ENCODE assay signal across 16 mouse cellular contexts in genomic region chr13:113970706-113971105, GRCm38 (mm10).
DNase-seq lines count a peak whose midpoint lies in the region; ATAC-seq and TF ChIP-seq lines count a peak whose summit lies in the region.
"Had no signal": no experiment of that assay in that cellular context is flagged by ENCODE, and none has a peak within 500 bp of the region (broad histone marks: within the 10 kb centered on the region; RNA-seq: fewer than 3 reads in every experiment).

No protein-coding gene starts in this region.

- peak; percentile 18 to 19 for DNase-seq in heart, adult 18-20 months
- peak; percentile 19 for DNase-seq in liver, adult 2 months (ENCODE audit: extremely low read depth, low read depth, low spot score)
- DNase-seq in liver, embryonic 11.5 days (ENCODE audit: low spot score) = no peak
- peak; percentile 60 for DNase-seq in lung, embryonic 14.5 days
- DNase-seq in layer of hippocampus, adult 9-11 months = no peak
- no peak for DNase-seq in thymus, postnatal 25 days
- no peak for DNase-seq in adrenal gland, postnatal 10 days
- DNase-seq: cerebellum, adult 11 months; gastrocnemius, adult 2 months; liver; spleen, adult 18-20 months had no signal

- no peak overlapping the region for H3K9ac ChIP-seq in heart, embryonic 11.5 days (ENCODE audit: low read depth, low read length)
- no peak overlapping the region for H3K9ac ChIP-seq in liver, adult 2 months (ENCODE audit: low read depth, low read length)
- H3K9ac ChIP-seq in liver, embryonic 11.5 days (ENCODE audit: low read depth, low read length) = no peak overlapping the region
- H3K9ac ChIP-seq in lung, embryonic 14.5 days = no peak overlapping the region
- H3K9ac ChIP-seq: embryonic facial prominence, embryonic 15.5 days had no signal

- no peak overlapping the region for H3K4me2 ChIP-seq in heart, embryonic 11.5 days
- no peak overlapping the region for H3K4me2 ChIP-seq in liver, embryonic 11.5 days
- H3K4me2 ChIP-seq in lung, embryonic 14.5 days = no peak overlapping the region
- H3K4me2 ChIP-seq: embryonic facial prominence, embryonic 15.5 days had no signal

- no peak overlapping the region for H3K4me3 ChIP-seq in heart, embryonic 11.5 days (ENCODE audit: low read depth, low read length)
- H3K4me3 ChIP-seq in liver, adult 2 months (ENCODE audit: insufficient read depth, low read depth, low read length) = no peak overlapping the region
- no peak overlapping the region for H3K4me3 ChIP-seq in liver, embryonic 11.5 days (ENCODE audit: low read depth, low read length)
- no peak overlapping the region for H3K4me3 ChIP-seq in lung, embryonic 14.5 days (ENCODE audit: low read depth, low read length)
- H3K4me3 ChIP-seq: embryonic facial prominence, embryonic 15.5 days; gastrocnemius, adult 2 months; megakaryocyte, embryonic 14.5 days had no signal

- TF ChIP-seq POLR2A in liver, adult 2 months (IDR thresholded peaks at IDR 0.05; ENCODE audit: extremely low read depth, insufficient read depth, low read length) = no peak

- no peaks in the 10 kb centered on the region for H3K9me3 ChIP-seq in heart, embryonic 11.5 days (replicated peaks; ENCODE audit: control insufficient read depth, low read length)
- H3K9me3 ChIP-seq in liver, embryonic 11.5 days (ENCODE audit: control insufficient read depth, low read length) = no peaks in the 10 kb centered on the region
- H3K9me3 ChIP-seq in lung, embryonic 14.5 days (ENCODE audit: low read depth, low read length) = no peaks in the 10 kb centered on the region
- H3K9me3 ChIP-seq: embryonic facial prominence, embryonic 15.5 days had no signal

- no peaks in the 10 kb centered on the region for H3K79me2 ChIP-seq in liver, adult 2 months (ENCODE audit: control insufficient read depth, insufficient read depth, low read length)

- WGBS in heart, embryonic 11.5 days (ENCODE audit: insufficient replicate concordance) = 75% methylated on average over 5 of the region's 5 CpGs
- WGBS in liver, adult 2 months = 67% methylated on average over 5 of the region's 5 CpGs
- WGBS in liver, embryonic 11.5 days = 73% methylated on average over 5 of the region's 5 CpGs
- WGBS in lung, embryonic 14.5 days = 73% methylated on average over 5 of the region's 5 CpGs

- H3K36me3 ChIP-seq in heart, embryonic 11.5 days (ENCODE audit: control insufficient read depth, insufficient read depth, low read length) = no peaks in the 10 kb centered on the region
- H3K36me3 ChIP-seq in liver, adult 2 months (ENCODE audit: control insufficient read depth, insufficient read depth, low read length) = peaks cover 23% of the 10 kb centered on the region
- 0 out of 2 replicates have a peak, but pooled peaks cover 2% of the 10 kb centered on the region for H3K36me3 ChIP-seq in liver, embryonic 11.5 days (ENCODE audit: control insufficient read depth, insufficient read depth, low read length)
- H3K36me3 ChIP-seq in lung, embryonic 14.5 days (ENCODE audit: insufficient read depth) = no peaks in the 10 kb centered on the region
- H3K36me3 ChIP-seq: embryonic facial prominence, embryonic 15.5 days had no signal

- ATAC-seq in heart, embryonic 11.5 days (replicated peaks; ENCODE audit: insufficient number of reproducible peaks, low FRiP score, low TSS enrichment) = no peak
- ATAC-seq in liver, embryonic 11.5 days (replicated peaks; ENCODE audit: low FRiP score) = no peak
- 0 out of 2 replicates have a peak, but pooled peaks have one; percentile 49 for ATAC-seq in lung, embryonic 14.5 days (ENCODE audit: insufficient read depth)
- ATAC-seq: forebrain, embryonic 14.5 days; hindbrain, embryonic 16.5 days had no signal

- H3K27me3 ChIP-seq in heart, embryonic 11.5 days (ENCODE audit: control insufficient read depth, insufficient read depth, low read length) = no peaks in the 10 kb centered on the region
- no peaks in the 10 kb centered on the region; the same call in 1 of the 2 replicates for H3K27me3 ChIP-seq in liver, adult 2 months (ENCODE audit: control insufficient read depth, insufficient read depth, low read length)
- no peaks in the 10 kb centered on the region for H3K27me3 ChIP-seq in liver, embryonic 11.5 days (replicated peaks; ENCODE audit: control insufficient read depth, insufficient read depth, low read length)
- H3K27me3 ChIP-seq in lung, embryonic 14.5 days (ENCODE audit: insufficient read depth, low read length) = no peaks in the 10 kb centered on the region
- H3K27me3 ChIP-seq: embryonic facial prominence, embryonic 15.5 days; megakaryocyte, embryonic 14.5 days had no signal

- H3K27ac ChIP-seq in heart, embryonic 11.5 days (ENCODE audit: low read depth, low read length) = no peak overlapping the region
- H3K27ac ChIP-seq in liver, adult 2 months (replicated peaks; ENCODE audit: insufficient read depth, low read depth, low read length) = no peak overlapping the region
- H3K27ac ChIP-seq in liver, embryonic 11.5 days (ENCODE audit: low read depth, low read length) = no peak overlapping the region
- H3K27ac ChIP-seq in lung, embryonic 14.5 days (ENCODE audit: low read depth) = no peak overlapping the region
- H3K27ac ChIP-seq: embryonic facial prominence, embryonic 15.5 days; gastrocnemius, adult 2 months had no signal

- no peak for TF ChIP-seq CTCF in liver, adult 2 months (IDR thresholded peaks at IDR 0.05; ENCODE audit: low read depth, low read length)
- no peak for TF ChIP-seq CTCF in lung, embryonic 14.5 days (IDR thresholded peaks at IDR 0.05; ENCODE audit: low read depth)

- H3K4me1 ChIP-seq in heart, embryonic 11.5 days (ENCODE audit: control insufficient read depth, insufficient read depth, low read length) = no peaks in the 10 kb centered on the region
- H3K4me1 ChIP-seq in liver, adult 2 months (ENCODE audit: control insufficient read depth, insufficient read depth, low read length) = no peaks in the 10 kb centered on the region; the same call in 1 of the 2 replicates
- H3K4me1 ChIP-seq in liver, embryonic 11.5 days (replicated peaks; ENCODE audit: control insufficient read depth, insufficient read depth, low read length) = no peaks in the 10 kb centered on the region
- no peaks in the 10 kb centered on the region for H3K4me1 ChIP-seq in lung, embryonic 14.5 days (ENCODE audit: insufficient read depth)
- H3K4me1 ChIP-seq: megakaryocyte, embryonic 14.5 days had no signal

Comparison
In these comparisons a context has a peak if more than half of its experiments do, and no peak if none do; other contexts are left out.
1. DNase-seq: peak in heart, adult 18-20 months (2 of 2), liver, adult 2 months (single experiment) and lung, embryonic 14.5 days (single experiment); none in liver, embryonic 11.5 days (single experiment), layer of hippocampus, adult 9-11 months (single experiment), thymus, postnatal 25 days (single experiment) and adrenal gland, postnatal 10 days (single experiment).